Mouse (Mus musculus) bone marrow macrophage, adult 2 months (primary cell): Measurements from ENCODE around the gene Nt5c1a. TPM values are rescaled to one million over a fixed set of nuclear protein-coding genes. Genes with fewer than 3 reads are reported as not detected.
A peak's percentile ranks its signal among the peaks of the same experiment; 100 is the strongest.
"Not testable (repeated sequence)": the region's sequence is repeated elsewhere in the genome, so short reads cannot be mapped to it uniquely, and the experiment has no call there.

Experiments used
- H3K27ac ChIP-seq: 2 replicates; pipeline ENCODE4 v1.5.1; 2012; ENCODE audit warnings: low read depth, low read length; ENCODE audit not compliant: insufficient read depth
- H3K4me1 ChIP-seq: 2 replicates; pipeline ENCODE4 v1.6.1; 2012; ENCODE audit warnings: low read length; ENCODE audit not compliant: control insufficient read depth, insufficient read depth
- H3K4me3 ChIP-seq: 2 replicates; pipeline ENCODE4 v1.5.1; 2012; ENCODE audit warnings: mild to moderate bottlenecking, low read length, moderate library complexity; ENCODE audit not compliant: insufficient read depth
- CTCF ChIP-seq: IDR thresholded peaks from 2 replicates; pipeline ENCODE4 v1.5.1; 2012; ENCODE audit warnings: low read depth, mild to moderate bottlenecking, low read length, moderate library complexity
- POLR2A ChIP-seq: IDR thresholded peaks from 2 replicates; pipeline ENCODE4 v1.6.1; 2012; ENCODE audit warnings: mild to moderate bottlenecking, low read depth, low read length, borderline replicate concordance
- polyA plus RNA-seq: library from polyadenylated mRNA; stranded (reverse); fragments of >200 nt; gene quantifications from 2 replicates; pipeline ENCODE4 v1.2.4, GENCODE M21; 2012; ENCODE audit not compliant: missing spikeins, insufficient read depth, insufficient read length

Nt5c1a gene
- polyA plus RNA-seq, result not detected in 2 replicates

GRCm38 (mm10) chr4:123201186-123202093, at the start of gene Nt5c1a:
TSS of gene Nt5c1a (plus strand) at chr4:123201504.
- no peak within 1 kb of the TSS for H3K27ac ChIP-seq
- no peak for TF ChIP-seq CTCF
- no peaks in the 10 kb centered on the region for H3K4me1 ChIP-seq
- H3K4me3 ChIP-seq, result peak within 1 kb of the TSS; percentile 16; the same call in 1 of the 2 replicates

GRCm38 (mm10) chr4:123152003-123152402, 49.3 kb upstream of the Nt5c1a start:
- TF ChIP-seq POLR2A (no peak), CTCF (no peak)

GRCm38 (mm10) chr4:123152976-123153375, 48.3 kb upstream of the Nt5c1a start:
- no peak for TF ChIP-seq CTCF
- no peak overlapping the region for H3K4me3 ChIP-seq
- no peaks in the 10 kb centered on the region for H3K4me1 ChIP-seq
- H3K27ac ChIP-seq, result no peak overlapping the region

More at GRCm38 (mm10) chr4:123152003-123152402, 49.3 kb upstream of the Nt5c1a start:
- Histone ChIP-seq H3K4me1 (no peaks in the 10 kb centered on the region), H3K27ac (no peak overlapping the region), H3K4me3 (no peak overlapping the region)

- Histone ChIP-seq H3K4me1 (no peaks in the 10 kb centered on the region), H3K4me3 (no peak overlapping the region), H3K27ac (no peak overlapping the region)
- TF ChIP-seq CTCF (no peak), POLR2A (no peak)
Measured at GRCm38 (mm10) chr4:123155004-123155403, 46.3 kb upstream of the Nt5c1a start.

- Histone ChIP-seq H3K27ac (no peak overlapping the region), H3K4me1 (no peaks in the 10 kb centered on the region), H3K4me3 (no peak overlapping the region)
- TF ChIP-seq CTCF, result no peak
- TF ChIP-seq POLR2A, result no peak
Measured at GRCm38 (mm10) chr4:123155427-123155826, 45.9 kb upstream of the Nt5c1a start.

GRCm38 (mm10) chr4:123155840-123156239, 45.5 kb upstream of the Nt5c1a start:
- Histone ChIP-seq H3K27ac (no peak overlapping the region), H3K4me3 (no peak overlapping the region), H3K4me1 (no peaks in the 10 kb centered on the region)
- TF ChIP-seq CTCF (no peak), POLR2A (no peak)

- Histone ChIP-seq H3K27ac (no peak overlapping the region), H3K4me1 (peaks cover 3% of the 10 kb centered on the region; the same call in 1 of the 2 replicates), H3K4me3 (no peak overlapping the region)
- TF ChIP-seq POLR2A, result no peak
- TF ChIP-seq CTCF, result no peak
Measured at GRCm38 (mm10) chr4:123160571-123160970, 40.7 kb upstream of the Nt5c1a start.

GRCm38 (mm10) chr4:123161251-123161650, 40.1 kb upstream of the Nt5c1a start:
- H3K4me1 ChIP-seq, result not testable (repeated sequence)

GRCm38 (mm10) chr4:123162305-123162917, 38.9 kb upstream of the Nt5c1a start:
- no peak overlapping the region for H3K4me3 ChIP-seq
- no peak overlapping the region for H3K27ac ChIP-seq
- H3K4me1 ChIP-seq, result peaks cover 3% of the 10 kb centered on the region; the same call in 1 of the 2 replicates
- TF ChIP-seq CTCF (no peak), POLR2A (no peak)

More at GRCm38 (mm10) chr4:123161251-123161650, 40.1 kb upstream of the Nt5c1a start:
- not testable (repeated sequence) for H3K27ac ChIP-seq, H3K4me3 ChIP-seq

- Histone ChIP-seq H3K4me1 (peaks cover 3% of the 10 kb centered on the region; the same call in 1 of the 2 replicates), H3K4me3 (no peak overlapping the region), H3K27ac (no peak overlapping the region)
- TF ChIP-seq POLR2A (no peak), CTCF (no peak)
Measured at GRCm38 (mm10) chr4:123164157-123164556, 37.1 kb upstream of the Nt5c1a start.
